Mouse (Mus musculus) brain, embryonic 14.5 days (tissue): Measurements from ENCODE around the gene Lsp1. TPM values are rescaled to one million over a fixed set of nuclear protein-coding genes. Genes with fewer than 3 reads are reported as not detected.

Experiments used
- DNase-seq: peaks from one replicate; pipeline ENCODE4 v3.0.0-alpha.2; 2011; ENCODE audit warnings: low read depth
- CTCF ChIP-seq: fragments of 200-500 bp; IDR thresholded peaks from 2 replicates; pipeline ENCODE4 v1.5.1; 2012; ENCODE audit warnings: inconsistent platforms, mild to moderate bottlenecking, moderate library complexity, borderline replicate concordance; ENCODE audit not compliant: insufficient read depth, insufficient read length; ENCODE audit errors: extremely low read depth
- POLR2A ChIP-seq: fragments of 200-500 bp; IDR thresholded peaks from 2 replicates; pipeline ENCODE4 v1.6.1; 2012; ENCODE audit warnings: mild to moderate bottlenecking, inconsistent platforms, borderline replicate concordance; ENCODE audit not compliant: poor library complexity, insufficient read depth, insufficient read length, severe bottlenecking; ENCODE audit errors: extremely low read depth
- polyA plus RNA-seq: library from polyadenylated mRNA; depleted of rRNA; stranded (reverse); fragments of >200 nt; gene quantifications from 2 replicates; pipeline ENCODE4 v1.2.3, GENCODE M21; 2012

The Lsp1 gene
- polyA plus RNA-seq, 1 experiment, result 7.6 TPM

GRCm38 (mm10) chr7:142445324-142445723 lies 15.3 kb upstream of the Lsp1 start:
- TF ChIP-seq POLR2A (no peak), CTCF (no peak)
- DNase-seq, result no peak

DNA sequence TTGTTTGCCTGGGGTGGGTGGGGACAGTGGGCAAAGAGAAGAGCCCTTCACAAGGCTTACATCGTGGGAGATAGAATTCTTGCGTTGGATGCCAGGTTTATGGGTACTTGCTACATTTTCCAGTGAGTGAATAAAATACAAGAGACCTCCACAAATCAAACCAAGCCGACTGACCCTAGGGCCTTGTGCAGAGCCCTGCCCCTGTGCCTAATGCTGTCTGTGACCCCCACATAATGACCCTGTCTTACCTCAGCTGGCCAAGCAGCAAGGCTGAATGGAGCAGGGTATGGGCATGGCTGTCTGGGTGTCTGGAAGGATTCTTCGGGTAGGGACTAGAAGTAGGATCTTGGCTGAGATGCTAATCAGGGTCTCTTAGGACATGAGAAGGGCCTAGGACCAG lies 14.3 kb upstream of the Lsp1 start:
- no peak for DNase-seq

DNA sequence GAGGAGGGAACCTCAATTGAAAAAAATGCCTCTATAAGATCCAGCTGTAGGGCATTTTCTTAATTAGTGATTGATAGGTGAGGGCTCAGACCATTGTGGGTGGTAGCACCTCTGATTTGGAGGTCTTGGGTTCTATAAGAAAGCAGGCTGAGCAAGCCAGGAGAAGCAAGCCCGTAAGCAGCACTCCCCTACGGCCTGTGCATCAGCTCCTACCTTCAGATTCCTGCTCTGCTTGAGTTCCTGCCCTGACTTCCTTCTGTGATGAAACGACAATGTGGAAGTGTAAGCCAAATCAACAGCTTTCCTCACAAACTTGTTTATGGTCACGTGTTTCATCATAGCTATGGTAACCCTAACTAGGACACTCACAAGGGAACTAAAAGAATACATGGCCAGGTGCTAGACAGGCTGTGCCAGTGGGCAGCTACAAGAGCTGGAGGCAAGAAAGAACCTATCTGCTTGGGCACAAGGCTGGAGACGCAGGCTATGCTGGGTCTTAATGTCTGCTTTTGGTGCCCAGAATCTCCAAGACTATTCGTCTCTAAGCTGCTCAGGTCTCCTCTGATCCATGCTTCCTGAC lies 11.5 kb upstream of the Lsp1 start:
- DNase-seq, result no peak
- TF ChIP-seq CTCF (no peak), POLR2A (no peak)

More for the DNA sequence above, 14.3 kb upstream of the Lsp1 start:
- TF ChIP-seq CTCF, result no peak
- no peak for TF ChIP-seq POLR2A

- TF ChIP-seq POLR2A, result no peak
- TF ChIP-seq CTCF, result no peak
- no peak for DNase-seq
Observed at GRCm38 (mm10) chr7:142454706-142455105, 5.9 kb upstream of the Lsp1 start.

- TF ChIP-seq CTCF (no peak), POLR2A (no peak)
- no peak for DNase-seq
Observed at GRCm38 (mm10) chr7:142455251-142455650, 5.4 kb upstream of the Lsp1 start.

- TF ChIP-seq POLR2A, result no peak
- no peak for TF ChIP-seq CTCF
Observed at GRCm38 (mm10) chr7:142456806-142457205, 3.8 kb upstream of the Lsp1 start.

DNA sequence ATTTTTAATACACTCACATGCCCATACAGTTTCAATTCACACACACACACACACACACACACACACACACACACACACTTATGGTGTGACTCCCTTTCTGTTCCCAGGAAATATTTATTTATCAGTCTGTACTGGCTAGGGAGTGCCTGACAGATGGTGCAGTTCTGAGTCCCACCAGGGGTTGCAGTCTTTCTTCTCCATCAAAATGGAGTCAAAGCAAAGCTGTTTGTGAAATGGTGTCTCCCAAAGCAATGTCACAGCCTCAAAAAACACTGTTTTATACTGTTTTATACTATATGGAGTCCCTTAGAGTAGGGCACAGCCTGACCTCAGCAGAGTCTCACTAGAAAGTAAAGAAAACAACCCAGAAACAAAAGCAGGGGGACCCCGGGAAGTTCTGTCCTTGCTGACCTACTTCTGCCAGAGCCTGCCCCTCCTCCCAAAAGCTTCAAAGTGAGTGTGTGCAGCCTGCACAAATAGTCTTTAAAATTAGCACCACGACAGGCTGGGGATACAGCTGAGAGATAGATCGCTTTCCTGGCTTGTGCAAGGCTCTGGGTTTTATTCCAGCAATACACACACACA lies 3.3 kb upstream of the Lsp1 start:
- TF ChIP-seq POLR2A (no peak), CTCF (peak; percentile 25; the same call in 1 of the 2 replicates)
- peak; percentile 82 for DNase-seq

More at GRCm38 (mm10) chr7:142456806-142457205, 3.8 kb upstream of the Lsp1 start:
- peak; percentile 21 for DNase-seq

DNA sequence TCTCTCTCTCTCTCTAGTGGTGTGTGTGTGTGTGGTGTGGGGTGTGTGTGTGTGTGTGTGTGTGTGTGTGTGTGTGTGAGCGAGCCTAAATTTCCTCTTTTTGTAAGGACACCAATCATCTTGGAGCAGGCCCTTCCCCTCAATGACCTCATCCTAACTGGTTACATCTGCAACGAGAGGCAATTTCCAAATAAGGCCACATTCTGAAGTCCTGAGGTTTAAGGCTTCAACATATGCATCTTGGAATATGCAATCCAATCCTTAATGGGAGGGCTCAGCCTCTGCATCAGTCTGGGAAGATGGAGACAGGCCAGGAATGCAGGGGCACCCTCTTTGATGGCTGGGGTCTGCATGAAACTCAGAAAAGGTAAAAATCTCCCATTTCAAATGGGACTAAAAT lies 2.6 kb upstream of the Lsp1 start:
- TF ChIP-seq CTCF (no peak), POLR2A (no peak)
- DNase-seq, result peak; percentile 63

GRCm38 (mm10) chr7:142458676-142459298 lies 1.8 kb upstream of the Lsp1 start:
- DNase-seq, result no peak
- TF ChIP-seq POLR2A (no peak), CTCF (no peak)

DNA sequence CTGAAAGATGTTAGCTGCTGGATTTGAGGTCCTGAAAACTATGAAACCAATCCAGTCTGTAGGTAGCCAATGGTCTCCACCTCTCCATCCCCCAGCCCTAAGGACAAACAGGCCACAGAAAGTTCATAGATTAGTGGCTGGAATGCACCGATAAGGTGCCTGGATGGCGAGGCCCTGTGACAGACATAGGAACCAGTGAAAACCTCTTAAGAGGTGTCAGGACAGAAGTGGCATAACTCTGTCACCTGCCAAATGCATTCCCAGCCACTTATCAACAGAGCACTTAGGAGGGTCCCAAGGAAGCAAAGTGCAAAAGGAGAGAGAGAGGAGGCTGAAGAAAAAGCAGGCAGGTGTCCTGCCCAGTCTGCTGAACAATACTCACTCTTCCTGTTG lies 1.3 kb upstream of the Lsp1 start:
- no peak for TF ChIP-seq CTCF
- TF ChIP-seq POLR2A, result no peak
- no peak for DNase-seq

DNA sequence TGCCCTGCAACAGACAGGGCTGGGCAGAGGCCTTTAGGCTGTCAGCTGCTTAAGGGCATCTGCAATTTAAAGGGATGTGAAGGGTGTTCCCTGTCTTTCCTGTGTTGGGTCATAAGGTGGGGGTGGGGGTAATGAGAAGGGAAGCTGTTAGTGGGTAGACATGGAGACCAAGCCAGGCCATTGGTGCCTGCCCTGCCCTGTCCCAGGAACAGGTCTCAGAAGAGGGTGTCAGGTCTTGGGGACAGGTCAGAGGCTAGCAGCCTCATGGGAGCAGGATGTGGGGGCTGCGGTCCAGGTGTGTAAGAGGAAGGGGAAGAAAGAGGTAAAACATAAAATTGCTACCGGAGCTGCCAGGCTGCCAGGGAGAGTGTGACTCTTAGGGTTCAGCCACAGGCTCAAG lies 837 bp downstream of the Lsp1 start:
- DNase-seq, result no peak

GRCm38 (mm10) chr7:142462190-142462589 lies 1.6 kb downstream of the Lsp1 start:
- no peak for TF ChIP-seq CTCF
- TF ChIP-seq POLR2A, result no peak
- DNase-seq, result no peak

More for the DNA sequence above, 837 bp downstream of the Lsp1 start:
- TF ChIP-seq CTCF (no peak), POLR2A (no peak)
